Mouse (Mus musculus): ENCODE measurements around the gene Khk. TPM values are rescaled to one million over a fixed set of nuclear protein-coding genes. Genes with fewer than 3 reads are reported as not detected.
A peak's percentile ranks its signal among the peaks of the same experiment; 100 is the strongest.

Khk gene
- total RNA-seq, 2 experiments from 2014 or later = 27.1 to 30.3 TPM

DNA sequence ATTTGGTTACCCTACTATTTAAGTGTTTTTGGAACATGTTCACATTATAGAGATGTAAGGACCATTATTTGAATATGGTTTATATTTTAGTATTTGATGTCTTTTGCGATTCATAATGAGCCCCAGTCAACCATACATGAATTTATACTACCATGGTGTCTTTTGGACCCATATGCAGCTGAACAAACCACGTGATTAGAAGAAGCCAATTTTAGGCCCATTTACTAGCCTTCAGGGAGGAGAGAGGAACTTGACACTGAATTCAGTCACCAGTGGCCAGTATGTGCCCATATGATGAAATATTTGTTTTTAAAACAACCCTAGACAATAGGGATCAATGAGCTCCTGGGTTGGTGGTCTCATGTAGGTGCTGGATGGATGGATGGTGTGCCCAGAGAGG lies 39.6 kb downstream of the Khk start:
- no peak for DNase-seq
- intact Hi-C loops (cut with DNase I) = no loop called here

DNA sequence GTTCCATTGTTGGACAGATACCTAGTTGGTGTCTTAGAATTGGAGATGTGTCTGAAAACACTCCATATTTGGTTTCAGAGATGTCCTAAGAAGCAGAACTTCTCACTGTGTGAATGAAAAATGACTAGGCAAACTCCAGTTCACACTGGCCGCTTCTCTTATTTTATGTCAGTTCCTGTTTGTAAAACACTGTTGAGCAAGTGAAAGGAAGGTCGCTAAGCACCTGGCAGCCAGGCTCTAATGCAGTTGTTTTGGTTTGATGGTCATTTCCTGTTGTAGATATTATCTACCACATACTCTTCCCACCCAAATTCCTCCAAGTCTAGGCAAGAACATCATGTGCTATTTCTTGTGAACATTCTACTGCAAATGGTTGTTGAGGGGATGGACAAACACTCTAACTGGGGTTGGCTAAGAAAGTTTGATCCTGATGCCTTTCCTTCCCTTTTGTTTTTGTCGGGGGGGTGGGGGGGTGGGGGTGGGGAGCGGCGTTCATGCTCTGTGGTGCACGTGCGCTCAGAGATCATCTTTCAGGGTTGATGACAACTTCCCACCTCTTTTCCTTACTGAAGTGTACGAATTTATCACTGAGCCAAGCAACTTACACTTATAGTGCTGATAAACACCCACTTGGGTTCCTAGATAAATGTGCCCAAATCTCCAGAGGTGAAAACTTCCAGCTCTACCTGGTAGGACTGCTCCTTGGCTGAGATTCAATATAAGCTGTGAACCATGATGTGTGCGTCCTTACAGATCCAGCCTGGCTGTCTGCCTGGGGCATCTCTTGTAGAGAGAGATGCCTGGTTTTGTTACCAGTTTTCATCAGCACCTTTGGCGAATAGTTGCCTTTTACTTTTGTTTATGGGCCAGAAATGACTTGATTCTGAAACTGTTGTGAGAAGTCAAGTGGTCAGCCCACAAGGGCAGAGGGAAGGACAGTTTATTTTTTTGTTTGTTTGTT lies 40.6 kb downstream of the Khk start:
- DNase-seq = no peak
- intact Hi-C loops (cut with DNase I) = no loop called here

DNA sequence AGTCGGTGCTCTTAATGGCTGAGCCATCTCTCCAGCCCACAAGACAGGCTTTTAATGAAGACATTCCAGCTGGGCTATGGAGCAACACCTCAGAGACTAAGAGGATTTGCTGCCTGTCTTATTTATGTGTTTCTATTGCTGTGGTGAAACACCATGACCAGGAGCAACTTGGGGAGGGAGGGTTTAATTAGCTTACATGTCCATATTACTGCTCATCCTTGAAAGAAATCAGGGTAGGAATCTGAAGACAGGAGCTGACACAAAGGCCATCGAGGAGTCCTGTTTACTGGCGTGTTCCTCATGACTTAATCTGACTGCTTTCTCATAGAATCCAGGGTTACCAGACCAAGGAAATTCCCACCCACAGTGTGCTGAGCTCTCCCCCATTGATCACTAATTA lies 42.7 kb downstream of the Khk start:
- intact Hi-C loops (cut with DNase I) = no loop called here
- DNase-seq = no peak

DNA sequence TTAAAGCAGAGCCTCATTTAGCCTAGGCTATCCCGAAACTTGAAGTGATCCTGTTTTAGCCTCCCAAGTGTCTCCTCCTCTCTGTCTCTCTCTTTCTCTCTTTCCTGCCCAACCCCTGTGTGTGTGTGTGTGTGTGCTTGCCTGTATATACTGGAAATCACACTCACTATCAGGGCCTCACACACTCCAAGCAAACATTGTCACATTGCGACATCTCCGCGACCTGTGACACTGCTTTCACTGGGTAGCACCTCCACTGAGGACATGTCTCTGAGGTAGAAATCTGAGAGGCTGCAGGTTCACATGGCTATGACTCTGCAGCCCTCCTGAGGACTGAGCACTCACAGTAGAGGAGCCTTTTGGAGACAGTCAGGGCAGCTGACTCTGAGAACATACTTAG lies 45.0 kb downstream of the Khk start:
- intact Hi-C loops (cut with DNase I) = no loop called here
- no peak for DNase-seq

DNA sequence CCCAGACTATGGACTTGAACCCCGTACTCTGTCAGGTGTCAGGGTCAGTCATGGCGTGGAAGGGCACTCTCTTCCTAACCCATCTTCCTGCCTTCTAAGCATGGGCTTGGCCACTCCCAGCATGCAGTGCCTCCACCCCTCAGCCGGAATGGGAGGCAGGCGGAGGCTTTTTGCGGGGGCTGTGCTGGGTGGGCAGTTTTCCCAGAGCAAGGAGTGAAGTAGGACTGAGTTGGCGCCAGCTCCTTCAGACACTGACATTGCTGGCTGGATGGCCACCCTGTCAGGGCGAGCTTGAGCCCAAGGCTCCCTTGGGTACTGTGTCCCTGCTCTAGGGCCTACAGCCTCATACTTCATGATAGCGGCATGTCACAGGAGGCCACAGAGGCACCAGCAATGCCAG lies 47.2 kb downstream of the Khk start, which contains the start of gene Tcf23:
Tcf23 (plus strand) TSS at position 247 of the 400 bp plus-strand sequence.
- intact Hi-C loops (cut with DNase I) = no loop called here
- peak in 1 of 2 experiments; percentile 46 for DNase-seq

DNA sequence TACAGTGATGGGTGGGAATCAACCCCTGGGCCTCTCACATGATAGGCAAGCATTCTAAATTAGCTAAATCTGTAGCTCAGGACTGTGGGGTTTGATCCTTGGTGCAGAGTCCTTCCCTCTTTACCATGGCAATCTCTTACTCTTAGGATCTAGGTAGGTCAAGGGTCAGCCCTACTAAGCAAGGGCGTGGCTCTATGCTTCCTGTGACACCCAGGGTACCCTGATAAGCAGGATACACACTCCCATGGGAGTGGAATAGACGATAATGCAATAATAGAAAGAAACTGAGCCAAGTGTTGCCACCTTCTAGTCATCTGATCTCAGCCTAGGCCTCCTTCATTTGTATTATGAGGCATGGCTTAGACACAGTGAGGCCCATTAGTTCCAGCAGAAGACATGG lies 48.2 kb downstream of the Khk start:
- intact Hi-C loops (cut with DNase I) = no loop called here
- DNase-seq = no peak

DNA sequence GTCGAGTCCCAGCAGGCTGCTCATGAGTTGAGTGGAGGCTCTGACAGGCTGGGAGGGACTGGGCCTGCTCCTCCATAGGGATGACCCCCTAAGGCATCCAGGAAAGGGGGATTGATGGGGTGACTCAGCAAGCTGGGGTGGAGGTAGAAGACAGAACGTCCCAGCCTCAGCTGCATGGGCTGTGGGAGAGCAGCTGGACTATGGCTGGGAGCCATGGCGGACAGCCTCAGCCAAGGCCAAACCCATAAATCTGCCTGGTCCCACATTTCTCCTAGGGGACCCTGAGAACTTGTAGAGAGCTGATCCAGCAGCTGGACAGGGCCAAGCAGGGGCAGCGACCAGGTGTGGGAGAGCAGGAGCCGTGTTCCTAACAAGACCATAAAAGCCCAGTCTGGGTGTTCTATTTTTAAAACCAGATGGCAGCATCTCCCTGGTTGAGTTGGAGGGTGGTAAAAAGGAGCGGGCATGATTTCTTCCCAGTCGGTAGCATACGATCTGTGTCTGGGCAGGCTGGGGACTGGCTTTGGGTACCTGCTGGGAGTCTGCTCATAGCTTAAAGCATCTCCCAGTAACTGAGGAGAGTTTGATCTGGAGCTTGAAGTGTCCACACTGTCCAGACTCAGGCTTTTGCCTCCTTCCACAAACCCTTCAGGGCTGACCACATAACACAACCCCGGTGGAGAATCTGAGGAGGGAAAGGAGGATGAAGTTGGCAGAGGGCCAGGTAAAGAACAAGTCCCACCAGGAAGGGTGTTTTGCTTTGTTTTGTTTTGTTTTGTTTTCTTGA lies 53.8 kb downstream of the Khk start:
- peak; percentile 65 to 73 for DNase-seq
- intact Hi-C loops (cut with DNase I) = no loop called here

Other genes starting within 250 kb of the Khk start
- 1 to 10 TPM; 1.4 to 2.2 TPM for gene Dpysl5, start 209.9 kb upstream of the Khk start, total RNA-seq (2021)
- gene Mapre3, start 106.8 kb upstream of the Khk start, total RNA-seq (2021) = 10 to 100 TPM; 63.1 to 68.1 TPM
- gene Tmem214, start 53.4 kb upstream of the Khk start, total RNA-seq (2021) = 10 to 100 TPM; 25.0 to 31.5 TPM
- 1 to 10 TPM; 1.6 to 3.0 TPM for gene Agbl5, start 32.7 kb upstream of the Khk start, total RNA-seq (2021)
- gene Ost4, start 13.6 kb upstream of the Khk start, total RNA-seq (2021) = 10 to 100 TPM; 94.1 to 99.6 TPM
- 1 to 10 TPM; 4.8 to 7.0 TPM for gene Emilin1, start 8.0 kb upstream of the Khk start, total RNA-seq (2021)
- 1 to 10 TPM; 2.5 TPM for gene Cgref1, start 24.2 kb downstream of the Khk start, total RNA-seq (2021)
- 10 to 100 TPM; 76.7 to 86.2 TPM for gene Preb, start 38.9 kb downstream of the Khk start, total RNA-seq (2021)
- gene Tcf23, start 47.2 kb downstream of the Khk start, total RNA-seq (2021) = under 1 TPM; 0.15 to 0.32 TPM
- 10 to 100 TPM; 42.4 to 43.6 TPM for gene Atraid, start 126.9 kb downstream of the Khk start, total RNA-seq (2021)
- 1 to 10 TPM; 2.5 to 3.8 TPM for gene Slc5a6, start 127.5 kb downstream of the Khk start, total RNA-seq (2021)
- gene Cad, start 133.3 kb downstream of the Khk start, total RNA-seq (2021) = 10 to 100 TPM; 21.3 to 21.7 TPM
- not detected for gene Dnajc5g, start 184.9 kb downstream of the Khk start, total RNA-seq (2021)
- gene Slc30a3, start 186.8 kb downstream of the Khk start, total RNA-seq (2021) = not detected
- 100 to 1,000 TPM; 349 to 367 TPM for gene Trim54, start 195.3 kb downstream of the Khk start, total RNA-seq (2021)
- gene Ucn, start 217.4 kb downstream of the Khk start, total RNA-seq (2021) = not detected
- gene Mpv17, start 232.8 kb downstream of the Khk start, total RNA-seq (2021) = 10 to 100 TPM; 19.1 to 23.9 TPM

Data from gastrocnemius, postnatal 36 days (tissue).